Mouse (Mus musculus): Measurements from ENCODE around the gene Gm428. TPM values are rescaled to one million over a fixed set of nuclear protein-coding genes. Genes with fewer than 3 reads are reported as not detected.
"Not testable (repeated sequence)": the region's sequence is repeated elsewhere in the genome, so short reads cannot be mapped to it uniquely, and the experiment has no call there.

Gene Gm428
- not detected in 2 replicates for polyA plus RNA-seq (2015; fragmentation: Nextera tagmentation; extraction: Ambion mirVana)

- not testable (repeated sequence) for H3K9ac ChIP-seq (ENCODE audit: low read depth, low read length); H3K4me3 ChIP-seq (ENCODE audit: low read length); H3K4me2 ChIP-seq (ENCODE audit: low read depth, low read length); H3K27me3 ChIP-seq (replicated peaks; ENCODE audit: control insufficient read depth, insufficient read depth, low read length); ATAC-seq; H3K27ac ChIP-seq (ENCODE audit: low read length); H3K4me1 ChIP-seq (ENCODE audit: control insufficient read depth, insufficient read depth, low read length); H3K9me3 ChIP-seq (ENCODE audit: control insufficient read depth, low read length); H3K36me3 ChIP-seq (ENCODE audit: control insufficient read depth, insufficient read depth, low read length)
- WGBS, result no CpG with 5 or more reads among the region's 4 CpGs
Measured at GRCm38 (mm10) chr4:73683216-73683615, at the start of gene Gm428. Gm428 (plus strand) TSS chr4:73683516.

GRCm38 (mm10) chr4:73637821-73638220 lies 45.5 kb upstream of the Gm428 start, which contains the start of gene Gm11236:
Gm11236 (plus strand) TSS chr4:73638121.
- H3K27ac ChIP-seq (ENCODE audit: low read length); H3K27me3 ChIP-seq (replicated peaks; ENCODE audit: control insufficient read depth, insufficient read depth, low read length); H3K4me3 ChIP-seq (ENCODE audit: low read length); H3K4me2 ChIP-seq (ENCODE audit: low read depth, low read length); ATAC-seq; H3K36me3 ChIP-seq (ENCODE audit: control insufficient read depth, insufficient read depth, low read length); H3K4me1 ChIP-seq (ENCODE audit: control insufficient read depth, insufficient read depth, low read length); H3K9ac ChIP-seq (ENCODE audit: low read depth, low read length); H3K9me3 ChIP-seq (ENCODE audit: control insufficient read depth, low read length): not testable (repeated sequence)
- no CpG with 5 or more reads among the region's 4 CpGs for WGBS

- not testable (repeated sequence) for H3K36me3 ChIP-seq (ENCODE audit: control insufficient read depth, insufficient read depth, low read length); H3K27ac ChIP-seq (ENCODE audit: low read length); H3K27me3 ChIP-seq (replicated peaks; ENCODE audit: control insufficient read depth, insufficient read depth, low read length); H3K9me3 ChIP-seq (ENCODE audit: control insufficient read depth, low read length); H3K4me2 ChIP-seq (ENCODE audit: low read depth, low read length); ATAC-seq; H3K9ac ChIP-seq (ENCODE audit: low read depth, low read length); H3K4me1 ChIP-seq (ENCODE audit: control insufficient read depth, insufficient read depth, low read length); H3K4me3 ChIP-seq (ENCODE audit: low read length)
- WGBS, result 89% methylated on average over 4 of the region's 4 CpGs
Measured at GRCm38 (mm10) chr4:73661864-73662263, 21.5 kb upstream of the Gm428 start.

GRCm38 (mm10) chr4:73668054-73668453 lies 15.3 kb upstream of the Gm428 start, which contains the start of gene Gm11239:
Gm11239 (plus strand) TSS chr4:73668354.
- not testable (repeated sequence) for ATAC-seq; H3K4me1 ChIP-seq (ENCODE audit: control insufficient read depth, insufficient read depth, low read length); H3K9ac ChIP-seq (ENCODE audit: low read depth, low read length); H3K36me3 ChIP-seq (ENCODE audit: control insufficient read depth, insufficient read depth, low read length); H3K9me3 ChIP-seq (ENCODE audit: control insufficient read depth, low read length); H3K27me3 ChIP-seq (replicated peaks; ENCODE audit: control insufficient read depth, insufficient read depth, low read length); H3K27ac ChIP-seq (ENCODE audit: low read length); H3K4me2 ChIP-seq (ENCODE audit: low read depth, low read length); H3K4me3 ChIP-seq (ENCODE audit: low read length)
- no CpG with 5 or more reads among the region's 4 CpGs for WGBS

GRCm38 (mm10) chr4:73718761-73719160 lies 35.4 kb downstream of the Gm428 start:
- Histone ChIP-seq H3K4me1 (ENCODE audit: control insufficient read depth, insufficient read depth, low read length) (no peaks in the 10 kb centered on the region), H3K27ac (ENCODE audit: low read length) (no peak overlapping the region), H3K36me3 (ENCODE audit: control insufficient read depth, insufficient read depth, low read length) (no peaks in the 10 kb centered on the region), H3K27me3 (replicated peaks; ENCODE audit: control insufficient read depth, insufficient read depth, low read length) (no peaks in the 10 kb centered on the region), H3K4me3 (ENCODE audit: low read length) (no peak overlapping the region), H3K4me2 (ENCODE audit: low read depth, low read length) (no peak overlapping the region), H3K9ac (ENCODE audit: low read depth, low read length) (no peak overlapping the region), H3K9me3 (ENCODE audit: control insufficient read depth, low read length) (no peaks in the 10 kb centered on the region)
- peak; percentile 81 for ATAC-seq
- WGBS, result 66% methylated on average over 1 of the region's 1 CpGs

GRCm38 (mm10) chr4:73719819-73720218 lies 36.5 kb downstream of the Gm428 start:
- Histone ChIP-seq H3K9me3 (ENCODE audit: control insufficient read depth, low read length) (no peaks in the 10 kb centered on the region), H3K36me3 (ENCODE audit: control insufficient read depth, insufficient read depth, low read length) (no peaks in the 10 kb centered on the region), H3K4me1 (ENCODE audit: control insufficient read depth, insufficient read depth, low read length) (no peaks in the 10 kb centered on the region), H3K9ac (ENCODE audit: low read depth, low read length) (no peak overlapping the region), H3K4me2 (ENCODE audit: low read depth, low read length) (no peak overlapping the region), H3K4me3 (ENCODE audit: low read length) (no peak overlapping the region), H3K27me3 (replicated peaks; ENCODE audit: control insufficient read depth, insufficient read depth, low read length) (no peaks in the 10 kb centered on the region), H3K27ac (ENCODE audit: low read length) (no peak overlapping the region)
- peak; percentile 91 for ATAC-seq

Other genes with a start within 250 kb of the Gm428 start
- not detected in 2 replicates for gene Gm11238, start 75.6 kb upstream of the Gm428 start, polyA plus RNA-seq (2015; fragmentation: Nextera tagmentation; extraction: Ambion mirVana)
- gene Gm11237, start 60.5 kb upstream of the Gm428 start, polyA plus RNA-seq (2015; fragmentation: Nextera tagmentation; extraction: Ambion mirVana), result not detected in 2 replicates
- not detected in 2 replicates for gene Gm11236, start 45.4 kb upstream of the Gm428 start, polyA plus RNA-seq (2015; fragmentation: Nextera tagmentation; extraction: Ambion mirVana)
- not detected in 2 replicates for gene Gm11239, start 15.2 kb upstream of the Gm428 start, polyA plus RNA-seq (2015; fragmentation: Nextera tagmentation; extraction: Ambion mirVana)
- gene Rasef, start 107.5 kb downstream of the Gm428 start, polyA plus RNA-seq (2015; fragmentation: Nextera tagmentation; extraction: Ambion mirVana), result 4.1 and 4.5 TPM in 2 replicates
- gene Gm11758, start 192.8 kb downstream of the Gm428 start, polyA plus RNA-seq (2015; fragmentation: Nextera tagmentation; extraction: Ambion mirVana), result not detected in 2 replicates
- not detected in 2 replicates for gene Gm11757, start 207.6 kb downstream of the Gm428 start, polyA plus RNA-seq (2015; fragmentation: Nextera tagmentation; extraction: Ambion mirVana)
- gene Gm13871, start 222.4 kb downstream of the Gm428 start, polyA plus RNA-seq (2015; fragmentation: Nextera tagmentation; extraction: Ambion mirVana), result not detected in 2 replicates
- gene Gm11756, start 237.2 kb downstream of the Gm428 start, polyA plus RNA-seq (2015; fragmentation: Nextera tagmentation; extraction: Ambion mirVana), result not detected in 2 replicates

All from intestine, embryonic 16.5 days (tissue).